Mouse (Mus musculus): ENCODE measurements around the gene Slc15a3.

DNA sequence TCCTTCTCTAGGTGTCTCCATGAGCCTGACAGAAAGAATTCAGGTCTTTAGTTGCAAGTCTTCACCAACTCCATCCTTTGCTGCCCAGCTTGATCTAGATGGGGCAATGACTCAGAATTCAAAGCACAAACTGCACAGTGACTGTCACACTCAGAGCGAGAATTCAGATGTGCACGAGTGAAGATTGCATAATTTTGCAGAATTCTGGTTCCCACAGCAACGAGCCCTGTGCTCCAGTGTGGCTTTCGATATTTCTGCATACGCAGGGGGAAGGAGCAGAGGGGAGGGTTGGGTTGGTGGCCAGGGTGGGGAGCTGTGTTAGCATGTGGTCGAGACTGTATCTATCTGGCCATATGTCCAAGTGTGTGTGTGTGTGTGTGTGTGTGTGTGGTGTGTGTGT is 38.5 kb upstream of the Slc15a3 start:
- no peak for TF ChIP-seq GATA1 (IDR thresholded peaks at IDR 0.05; ENCODE audit: low read length)
- TF ChIP-seq TAL1 (IDR thresholded peaks at IDR 0.05; ENCODE audit: low read length) = no peak

Measured in erythroblast, embryonic 14.5 days (primary cell).